8 mouse cellular contexts compared by ENCODE assay signal in the genomic region with DNA sequence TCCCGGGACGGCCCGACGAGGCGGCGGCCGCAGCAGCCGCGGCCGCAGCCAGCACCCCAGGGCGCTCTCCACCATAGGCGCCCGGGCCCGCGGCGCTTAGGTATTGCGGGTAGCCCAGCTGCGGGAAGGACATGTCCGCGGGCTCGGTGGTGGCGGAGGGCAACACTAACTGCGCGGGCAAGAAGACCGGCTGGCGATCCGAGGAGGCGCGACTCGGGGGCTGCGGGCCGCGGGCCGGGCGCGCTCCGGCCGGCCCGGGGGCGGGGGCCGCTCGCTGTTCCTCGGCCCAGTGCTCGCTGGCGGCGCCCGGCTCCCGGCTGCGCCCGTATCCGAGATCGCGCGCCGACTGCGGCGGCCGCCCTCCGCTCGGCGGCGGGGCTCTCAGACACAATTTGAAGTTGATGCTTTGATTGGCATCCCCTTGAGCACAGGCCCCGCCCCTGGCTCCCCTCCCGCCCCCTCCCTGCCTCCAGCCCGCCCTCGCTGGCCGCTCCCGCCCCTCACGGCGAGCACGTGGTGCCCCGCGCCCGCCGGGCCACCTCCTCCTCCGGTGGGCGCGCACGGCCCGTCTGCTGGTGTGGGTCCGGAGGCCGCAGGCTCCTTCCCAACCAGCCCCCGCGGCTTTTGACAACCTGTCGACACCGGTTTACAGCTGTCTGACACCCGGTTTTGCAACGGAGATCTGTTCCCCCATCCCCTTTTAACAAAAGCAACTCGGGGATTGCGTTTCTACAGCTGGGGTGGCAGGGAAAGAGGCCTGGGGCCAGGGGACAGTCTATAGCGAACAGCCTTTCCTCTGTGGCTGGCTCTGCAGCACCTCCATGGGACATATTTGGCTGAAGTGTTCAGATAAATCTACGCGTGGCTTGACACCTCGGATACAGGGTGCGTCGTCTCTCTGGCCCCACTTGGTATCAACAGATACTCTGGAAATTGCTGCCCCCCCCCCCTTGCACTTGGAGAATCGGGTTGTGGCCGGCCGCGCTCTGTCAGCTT. TPM values are rescaled to one million over a fixed set of nuclear protein-coding genes. Genes with fewer than 3 reads are reported as not detected.
DNase-seq lines count a peak whose midpoint lies in the region; ATAC-seq and TF ChIP-seq lines count a peak whose summit lies in the region.

Gene Irx1, minus strand, starts transcription at position 368 of the 996 bp plus-strand sequence.

- H3K36me3 ChIP-seq in forebrain, embryonic 16.5 days (ENCODE audit: control insufficient read depth, insufficient read depth), result no peaks in the 10 kb centered on the region

- TF ChIP-seq CTCF in layer of hippocampus, adult 2 months (conservative IDR thresholded peaks at IDR 0.05), result no peak

- peaks cover 81% of the 10 kb centered on the region for H3K27me3 ChIP-seq in forebrain, embryonic 16.5 days (replicated peaks; ENCODE audit: control insufficient read depth, insufficient read depth, low read length)

- peak within 1 kb of the TSS; percentile 26 for H3K9ac ChIP-seq in forebrain, embryonic 16.5 days (replicated peaks; ENCODE audit: low read depth, low read length)

- ATAC-seq in forebrain, embryonic 16.5 days, result peak; percentile 68

- peak; percentile 48 for DNase-seq in kidney, adult 11 months
- DNase-seq in kidney, adult 8-10 months, result no peak
- peak; percentile 73 for DNase-seq in kidney, postnatal 14 days
- peak; percentile 69 to 86 for DNase-seq in lung, postnatal 4 days
- DNase-seq in layer of hippocampus, adult 2 months (ENCODE audit: low spot score in 2 of 2), result no peak
- DNase-seq in gastrocnemius, postnatal 10 days, result no peak
- DNase-seq in Muller cell, postnatal 12 days (ENCODE audit: inconsistent ontology term), result no peak

- H3K9me3 ChIP-seq in forebrain, embryonic 16.5 days (ENCODE audit: control insufficient read depth, low read length), result no peaks in the 10 kb centered on the region

- H3K27ac ChIP-seq in forebrain, embryonic 16.5 days (ENCODE audit: low read length), result no peak within 1 kb of the TSS
- no peak within 1 kb of the TSS for H3K27ac ChIP-seq in layer of hippocampus, adult 2 months

- WGBS in forebrain, embryonic 16.5 days, result under 1% methylated on average over 92 of the region's 100 CpGs

- peaks cover 18% of the 10 kb centered on the region for H3K4me1 ChIP-seq in forebrain, embryonic 16.5 days (replicated peaks; ENCODE audit: control insufficient read depth, insufficient read depth, low read length)

- H3K4me3 ChIP-seq in forebrain, embryonic 16.5 days (replicated peaks; ENCODE audit: low read length), result peak within 1 kb of the TSS; percentile 39
- H3K4me3 ChIP-seq in layer of hippocampus, adult 2 months, result no peak within 1 kb of the TSS; the same call in 1 of the 2 replicates

- peak within 1 kb of the TSS; percentile 61 for H3K4me2 ChIP-seq in forebrain, embryonic 16.5 days (ENCODE audit: low read length)

RNA-seq across cellular contexts. Expression of gene Irx1, which starts in this region (rescaled TPM):
- 0.37 and 0.68 TPM in 2 replicates for polyA plus RNA-seq in forebrain, embryonic 16.5 days (2015; fragmentation: Nextera tagmentation; extraction: Ambion mirVana)
- under 1 TPM; 0.39 to 0.46 TPM for total RNA-seq in layer of hippocampus, adult 2 months (2021)
- under 1 TPM in 1 of 2 experiments, not detected in 1; 0.18 TPM for total RNA-seq in gastrocnemius, postnatal 10 days (2021)

Comparison
In these comparisons a context has a peak if more than half of its experiments do, and no peak if none do; other contexts are left out.
1. DNase-seq: peak in kidney, adult 11 months (single experiment), kidney, postnatal 14 days (single experiment) and lung, postnatal 4 days (2 of 2); none in kidney, adult 8-10 months (0 of 2), layer of hippocampus, adult 2 months (0 of 2), gastrocnemius, postnatal 10 days (single experiment) and Muller cell, postnatal 12 days (single experiment).
2. Peak in ATAC-seq, H3K4me3 ChIP-seq, H3K9ac ChIP-seq and H3K4me2 ChIP-seq in forebrain, embryonic 16.5 days; RNA of the gene not detected or under 1 TPM.